Mouse (Mus musculus) adrenal gland, postnatal 36 days (tissue): ENCODE data around the gene Rep15. TPM values are rescaled to one million over a fixed set of nuclear protein-coding genes. Genes with fewer than 3 reads are reported as not detected.

Experiments used
- total RNA-seq, 2 experiments: library from RNA; stranded (reverse); gene quantifications; 2 replicates each; pipeline ENCODE4 v1.2.3; 2021

Rep15 gene
- total RNA-seq, 2 experiments from 2014 or later = 1.2 to 1.4 TPM

Other genes starting within 250 kb of the Rep15 start
- 1 to 10 TPM; 1.7 to 2.7 TPM for gene Arntl2, start 236.5 kb upstream of the Rep15 start, total RNA-seq
- not detected for gene Smco2, start 182.5 kb upstream of the Rep15 start, total RNA-seq
- 100 to 1,000 TPM in 1 of 2 experiments, 10 to 100 TPM in 1; 97.4 to 115 TPM for gene Ppfibp1, start 144.1 kb upstream of the Rep15 start, total RNA-seq
- gene 1700034J05Rik, start 78.2 kb upstream of the Rep15 start, total RNA-seq = not detected
- gene Mrps35, start 10.2 kb downstream of the Rep15 start, total RNA-seq = 100 to 1,000 TPM in 1 of 2 experiments, 10 to 100 TPM in 1; 84.7 to 108 TPM
- under 1 TPM in 1 of 2 experiments, not detected in 1; 0.33 TPM for gene Mansc4, start 54.4 kb downstream of the Rep15 start, total RNA-seq
- gene Klhl42, start 58.8 kb downstream of the Rep15 start, total RNA-seq = 10 to 100 TPM; 23.1 to 30.4 TPM
- 1 to 10 TPM in 1 of 2 experiments, not detected in 1; 2.2 TPM for gene Pthlh, start 231.6 kb downstream of the Rep15 start, total RNA-seq